Mouse (Mus musculus): ENCODE measurements around the gene 6430548M08Rik. TPM values are rescaled to one million over a fixed set of nuclear protein-coding genes. Genes with fewer than 3 reads are reported as not detected.

The 6430548M08Rik gene
- polyA plus RNA-seq, 1 experiment: 6.5 TPM

DNA sequence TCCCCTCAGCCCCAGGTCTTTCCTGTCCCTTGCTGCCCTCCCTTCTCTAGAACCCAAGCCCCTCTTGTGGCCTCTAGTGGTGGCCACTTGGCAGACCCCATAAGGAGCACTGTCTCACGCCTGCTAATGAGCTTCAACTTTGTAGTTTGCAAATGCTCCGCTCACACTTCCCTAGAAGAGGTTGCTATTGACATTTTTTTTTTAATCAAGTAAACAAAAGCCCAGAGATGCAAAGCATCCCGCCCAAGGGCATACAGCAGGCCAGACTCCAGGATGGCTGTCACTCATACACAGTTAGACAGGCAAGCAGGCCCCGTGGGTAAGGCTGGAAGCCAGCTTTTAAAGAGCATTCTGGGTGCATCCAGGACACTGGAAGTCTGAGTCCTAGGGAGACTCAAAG is 62.7 kb downstream of the 6430548M08Rik start:
- 0 out of 2 replicates have a peak, but pooled peaks cover 3% of the 10 kb centered on the region for H3K4me1 ChIP-seq (ENCODE audit: control insufficient read depth, insufficient read depth, low read length)
- H3K27ac ChIP-seq (ENCODE audit: insufficient read depth, low read length): no peak overlapping the region
- TF ChIP-seq CTCF (IDR thresholded peaks at IDR 0.05; ENCODE audit: borderline replicate concordance, insufficient read depth, low read length) (no peak), POLR2A (IDR thresholded peaks at IDR 0.05; ENCODE audit: low read depth, low read length) (no peak)
- no peak overlapping the region for H3K4me3 ChIP-seq (ENCODE audit: insufficient read depth, low read length)

GRCm38 (mm10) chr8:120177318-120178123 is 63.6 kb downstream of the 6430548M08Rik start, which contains the start of gene Fam92b:
Gene Fam92b, minus strand, starts transcription at chr8:120177466.
- 0 out of 2 replicates have a peak, but pooled peaks cover 3% of the 10 kb centered on the region for H3K4me1 ChIP-seq (ENCODE audit: control insufficient read depth, insufficient read depth, low read length)

GRCm38 (mm10) chr8:120178124-120178514 is 64.2 kb downstream of the 6430548M08Rik start:
- Histone ChIP-seq H3K4me3 (ENCODE audit: insufficient read depth, low read length) (no peak overlapping the region), H3K27ac (ENCODE audit: insufficient read depth, low read length) (no peak overlapping the region), H3K4me1 (ENCODE audit: control insufficient read depth, insufficient read depth, low read length) (0 out of 2 replicates have a peak, but pooled peaks cover 3% of the 10 kb centered on the region)
- TF ChIP-seq CTCF (IDR thresholded peaks at IDR 0.05; ENCODE audit: borderline replicate concordance, insufficient read depth, low read length) (no peak), POLR2A (IDR thresholded peaks at IDR 0.05; ENCODE audit: low read depth, low read length) (no peak)

More at GRCm38 (mm10) chr8:120177318-120178123, 63.6 kb downstream of the 6430548M08Rik start, which contains the start of gene Fam92b:
- TF ChIP-seq CTCF (IDR thresholded peaks at IDR 0.05; ENCODE audit: borderline replicate concordance, insufficient read depth, low read length): no peak
- TF ChIP-seq POLR2A (IDR thresholded peaks at IDR 0.05; ENCODE audit: low read depth, low read length): no peak
- H3K27ac ChIP-seq (ENCODE audit: insufficient read depth, low read length): no peak within 1 kb of the TSS
- no peak within 1 kb of the TSS for H3K4me3 ChIP-seq (ENCODE audit: insufficient read depth, low read length)

- H3K4me3 ChIP-seq (ENCODE audit: insufficient read depth, low read length): no peak overlapping the region; the same call in 1 of the 2 replicates
Observed at GRCm38 (mm10) chr8:120179027-120179431, 65.1 kb downstream of the 6430548M08Rik start.

DNA sequence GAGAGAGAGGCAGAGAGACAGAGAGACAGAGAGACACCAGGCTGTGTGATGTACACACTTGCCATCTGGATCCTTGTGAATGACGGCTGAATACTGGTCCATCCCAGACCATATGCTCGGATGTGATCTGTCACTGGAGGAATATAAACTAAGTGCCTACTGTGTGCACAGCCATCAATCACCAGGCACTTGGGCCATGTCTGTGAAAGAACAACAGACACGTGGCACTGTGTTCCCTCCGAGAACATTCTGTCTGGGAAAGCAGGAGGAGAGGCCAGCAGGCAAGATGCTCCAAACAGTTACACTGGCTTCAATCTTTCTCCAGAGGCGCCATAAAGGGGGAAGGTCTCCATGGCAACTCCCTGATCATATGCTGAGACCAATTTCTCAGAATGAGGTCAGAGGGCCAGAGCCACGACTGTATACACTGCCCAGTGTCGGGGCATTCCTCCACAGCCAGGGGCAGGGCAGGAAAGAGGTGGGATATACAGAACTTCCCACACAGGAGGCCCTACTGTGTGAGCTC is 66.6 kb downstream of the 6430548M08Rik start:
- no peak overlapping the region for H3K27ac ChIP-seq (ENCODE audit: insufficient read depth, low read length)
- H3K4me1 ChIP-seq (ENCODE audit: control insufficient read depth, insufficient read depth, low read length): 0 out of 2 replicates have a peak, but pooled peaks cover 3% of the 10 kb centered on the region
- TF ChIP-seq CTCF (IDR thresholded peaks at IDR 0.05; ENCODE audit: borderline replicate concordance, insufficient read depth, low read length): no peak
- TF ChIP-seq POLR2A (IDR thresholded peaks at IDR 0.05; ENCODE audit: low read depth, low read length): no peak
- H3K4me3 ChIP-seq (ENCODE audit: insufficient read depth, low read length): no peak overlapping the region

More at GRCm38 (mm10) chr8:120179027-120179431, 65.1 kb downstream of the 6430548M08Rik start:
- Histone ChIP-seq H3K27ac (ENCODE audit: insufficient read depth, low read length) (no peak overlapping the region), H3K4me1 (ENCODE audit: control insufficient read depth, insufficient read depth, low read length) (0 out of 2 replicates have a peak, but pooled peaks cover 3% of the 10 kb centered on the region)
- TF ChIP-seq CTCF (IDR thresholded peaks at IDR 0.05; ENCODE audit: borderline replicate concordance, insufficient read depth, low read length) (peak; percentile 98), POLR2A (IDR thresholded peaks at IDR 0.05; ENCODE audit: low read depth, low read length) (no peak)

- H3K4me1 ChIP-seq (ENCODE audit: control insufficient read depth, insufficient read depth, low read length): 0 out of 2 replicates have a peak, but pooled peaks cover 3% of the 10 kb centered on the region
- no peak overlapping the region for H3K27ac ChIP-seq (ENCODE audit: insufficient read depth, low read length)
- no peak overlapping the region for H3K4me3 ChIP-seq (ENCODE audit: insufficient read depth, low read length)
- no peak for TF ChIP-seq CTCF (IDR thresholded peaks at IDR 0.05; ENCODE audit: borderline replicate concordance, insufficient read depth, low read length)
- no peak for TF ChIP-seq POLR2A (IDR thresholded peaks at IDR 0.05; ENCODE audit: low read depth, low read length)
Observed at GRCm38 (mm10) chr8:120181274-120181673, 67.3 kb downstream of the 6430548M08Rik start.

DNA sequence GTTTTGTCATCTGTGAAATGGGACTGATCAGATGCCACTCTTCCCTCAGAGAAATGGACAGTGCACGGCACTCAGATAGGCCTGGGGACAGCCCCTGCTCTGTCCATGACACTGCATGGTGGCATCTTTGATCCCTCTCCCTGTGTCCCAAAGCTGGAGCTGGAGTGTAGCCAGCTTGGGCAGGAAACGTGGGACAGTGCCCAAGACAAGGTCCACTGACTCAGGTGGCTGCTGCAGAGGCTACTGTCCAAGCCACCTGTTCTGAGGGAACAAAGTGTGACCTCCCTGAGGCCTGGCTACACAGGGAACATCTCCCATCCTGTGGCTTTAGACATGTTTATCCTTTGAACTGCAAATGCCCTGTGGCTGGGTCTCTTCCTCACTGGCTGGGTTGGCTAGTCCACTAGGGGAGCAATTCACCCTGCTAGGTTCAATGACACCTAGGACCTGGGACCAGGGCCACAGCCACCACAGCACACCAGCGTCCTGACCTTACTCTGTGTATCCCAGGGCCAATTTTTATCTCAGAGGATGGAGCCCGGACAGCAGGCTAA is 68.0 kb downstream of the 6430548M08Rik start:
- H3K27ac ChIP-seq (ENCODE audit: insufficient read depth, low read length): no peak overlapping the region
- TF ChIP-seq CTCF (IDR thresholded peaks at IDR 0.05; ENCODE audit: borderline replicate concordance, insufficient read depth, low read length) (no peak), POLR2A (IDR thresholded peaks at IDR 0.05; ENCODE audit: low read depth, low read length) (no peak)
- H3K4me1 ChIP-seq (ENCODE audit: control insufficient read depth, insufficient read depth, low read length): 0 out of 2 replicates have a peak, but pooled peaks cover 3% of the 10 kb centered on the region
- H3K4me3 ChIP-seq (ENCODE audit: insufficient read depth, low read length): no peak overlapping the region

GRCm38 (mm10) chr8:120184366-120184765 is 70.4 kb downstream of the 6430548M08Rik start:
- no peak overlapping the region for H3K4me3 ChIP-seq (ENCODE audit: insufficient read depth, low read length)
- no peak overlapping the region for H3K27ac ChIP-seq (ENCODE audit: insufficient read depth, low read length)
- TF ChIP-seq POLR2A (IDR thresholded peaks at IDR 0.05; ENCODE audit: low read depth, low read length) (no peak), CTCF (IDR thresholded peaks at IDR 0.05; ENCODE audit: borderline replicate concordance, insufficient read depth, low read length) (no peak)
- H3K4me1 ChIP-seq (ENCODE audit: control insufficient read depth, insufficient read depth, low read length): no peaks in the 10 kb centered on the region

GRCm38 (mm10) chr8:120184850-120185792 is 71.2 kb downstream of the 6430548M08Rik start:
- Histone ChIP-seq H3K4me1 (ENCODE audit: control insufficient read depth, insufficient read depth, low read length) (no peaks in the 10 kb centered on the region), H3K4me3 (ENCODE audit: insufficient read depth, low read length) (no peak overlapping the region), H3K27ac (ENCODE audit: insufficient read depth, low read length) (no peak overlapping the region)
- no peak for TF ChIP-seq CTCF (IDR thresholded peaks at IDR 0.05; ENCODE audit: borderline replicate concordance, insufficient read depth, low read length)
- no peak for TF ChIP-seq POLR2A (IDR thresholded peaks at IDR 0.05; ENCODE audit: low read depth, low read length)

Measured in embryonic fibroblast, embryonic 13.5 days (primary cell).